In the genomic region with DNA sequence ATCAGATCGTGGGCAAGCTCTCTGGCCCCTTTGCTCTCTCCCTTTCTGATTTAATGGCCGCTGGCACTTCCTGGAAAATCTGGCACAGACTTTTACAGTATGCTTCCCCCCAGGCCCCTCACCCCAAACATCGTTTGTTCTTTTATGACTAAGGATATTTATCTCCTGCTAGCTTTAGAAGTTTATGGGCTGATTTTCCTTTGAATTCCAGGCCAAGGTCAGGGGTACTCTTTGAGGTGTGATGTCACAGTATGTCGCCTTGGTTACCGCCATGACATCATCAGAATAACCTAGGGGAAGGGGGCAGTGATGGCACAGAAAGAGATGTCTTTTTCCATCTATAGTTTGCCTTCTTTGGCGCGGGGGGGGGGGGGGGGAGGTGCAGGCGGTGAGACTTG, we compare ENCODE assay signal across 30 mouse cellular contexts.
DNase-seq lines count a peak whose midpoint lies in the region; ATAC-seq and TF ChIP-seq lines count a peak whose summit lies in the region.
"Had no signal": no experiment of that assay in that cellular context is flagged by ENCODE, and none has a peak within 500 bp of the region (broad histone marks: within the 10 kb centered on the region; RNA-seq: fewer than 3 reads in every experiment).

No protein-coding gene starts in this region.

- 0 out of 2 replicates have a peak overlapping the region, but pooled peaks have one; percentile 58 for H3K27ac ChIP-seq in lung, embryonic 15.5 days
- H3K27ac ChIP-seq in heart, embryonic 11.5 days (ENCODE audit: low read depth, low read length), result no peak overlapping the region
- H3K27ac ChIP-seq: embryonic facial prominence, embryonic 10.5 days; embryonic facial prominence, embryonic 15.5 days; forebrain, embryonic 12.5 days; hindbrain, embryonic 10.5 days; hindbrain, embryonic 15.5 days; kidney, postnatal 0 days; limb, embryonic 12.5 days; liver, embryonic 15.5 days; midbrain, embryonic 12.5 days; neural tube, embryonic 12.5 days had no signal

- DNase-seq in adrenal gland, adult (ENCODE audit: inconsistent age in 2 of 2, low spot score in 1 of 2), result peak; percentile 68 to 87
- DNase-seq in adrenal gland, postnatal 4 days (ENCODE audit: low spot score in 2 of 2), result no peak
- DNase-seq in lung, adult 2 months, result no peak
- DNase-seq in R1 (ENCODE audit: low read depth, low spot score), result peak; percentile 50
- DNase-seq in adrenal gland, postnatal 36 days, result peak; percentile 50 to 56
- DNase-seq: cerebellum, adult 8-10 months; cerebellum, postnatal 25 days; forebrain, postnatal 0 days; gastrocnemius, postnatal 10 days; heart, postnatal 14 days; kidney, adult 11 months; right cerebral cortex, postnatal 4 days; thymus, postnatal 14 days had no signal

- H3K9me3 ChIP-seq in lung, embryonic 15.5 days, result no peaks in the 10 kb centered on the region
- H3K9me3 ChIP-seq in heart, embryonic 11.5 days (replicated peaks; ENCODE audit: control insufficient read depth, low read length), result no peaks in the 10 kb centered on the region
- H3K9me3 ChIP-seq: embryonic facial prominence, embryonic 10.5 days; embryonic facial prominence, embryonic 15.5 days; forebrain, embryonic 12.5 days; hindbrain, embryonic 10.5 days; hindbrain, embryonic 15.5 days; limb, embryonic 12.5 days; liver, embryonic 15.5 days; midbrain, embryonic 12.5 days; neural tube, embryonic 12.5 days had no signal

- no peak overlapping the region for H3K4me2 ChIP-seq in lung, embryonic 15.5 days
- H3K4me2 ChIP-seq in heart, embryonic 11.5 days, result no peak overlapping the region
- H3K4me2 ChIP-seq: embryonic facial prominence, embryonic 15.5 days; forebrain, embryonic 12.5 days; hindbrain, embryonic 15.5 days; limb, embryonic 12.5 days; liver, embryonic 15.5 days; midbrain, embryonic 12.5 days; neural tube, embryonic 12.5 days had no signal

- WGBS in lung, embryonic 15.5 days, result 54% methylated on average over 7 of the region's 8 CpGs
- WGBS in lung, adult 2 months, result 78% methylated on average over 8 of the region's 8 CpGs
- 72% methylated on average over 7 of the region's 8 CpGs for WGBS in heart, embryonic 11.5 days (ENCODE audit: insufficient replicate concordance)

- TF ChIP-seq POLR2A in lung, adult 2 months (IDR thresholded peaks at IDR 0.05; ENCODE audit: borderline replicate concordance, extremely low read depth, low read depth, low read length), result no peak

- TF ChIP-seq CTCF in lung, adult 2 months (IDR thresholded peaks at IDR 0.05; ENCODE audit: insufficient read depth, low read length), result no peak

- ATAC-seq in lung, embryonic 15.5 days (ENCODE audit: borderline replicate concordance, extremely low read depth, low FRiP score, low TSS enrichment), result no peak; the same call in 1 of the 2 replicates
- ATAC-seq in heart, embryonic 11.5 days (replicated peaks; ENCODE audit: insufficient number of reproducible peaks, low FRiP score, low TSS enrichment), result no peak
- ATAC-seq: forebrain, postnatal 0 days; inflammation-experienced regulatory T-cells, adult 6 months; Patski had no signal

- no peaks in the 10 kb centered on the region for H3K27me3 ChIP-seq in lung, embryonic 15.5 days
- H3K27me3 ChIP-seq in heart, embryonic 11.5 days (ENCODE audit: control insufficient read depth, insufficient read depth, low read length), result no peaks in the 10 kb centered on the region
- H3K27me3 ChIP-seq: CH12.LX; embryonic facial prominence, embryonic 15.5 days; forebrain, embryonic 12.5 days; hindbrain, embryonic 15.5 days; liver, embryonic 15.5 days; megakaryocyte, embryonic 14.5 days; midbrain, embryonic 12.5 days; Patski had no signal

- no peak overlapping the region for H3K4me3 ChIP-seq in lung, embryonic 15.5 days
- H3K4me3 ChIP-seq in lung, adult 2 months (replicated peaks; ENCODE audit: extremely low read depth, low read depth, low read length), result no peak overlapping the region
- no peak overlapping the region for H3K4me3 ChIP-seq in heart, embryonic 11.5 days (ENCODE audit: low read depth, low read length)
- H3K4me3 ChIP-seq: embryonic facial prominence, embryonic 10.5 days; embryonic facial prominence, embryonic 15.5 days; forebrain, embryonic 12.5 days; hindbrain, embryonic 10.5 days; hindbrain, embryonic 15.5 days; limb, embryonic 12.5 days; liver, embryonic 15.5 days; megakaryocyte, embryonic 14.5 days; midbrain, embryonic 12.5 days; myocyte; neural tube, embryonic 12.5 days had no signal

- peaks cover 19% of the 10 kb centered on the region for H3K4me1 ChIP-seq in lung, embryonic 15.5 days
- H3K4me1 ChIP-seq in lung, adult 2 months (ENCODE audit: control insufficient read depth, insufficient read depth, low read length), result no peaks in the 10 kb centered on the region
- no peaks in the 10 kb centered on the region for H3K4me1 ChIP-seq in heart, embryonic 11.5 days (ENCODE audit: control insufficient read depth, insufficient read depth, low read length)
- H3K4me1 ChIP-seq: forebrain, embryonic 12.5 days; hindbrain, embryonic 15.5 days; liver, embryonic 15.5 days; megakaryocyte, embryonic 14.5 days; midbrain, embryonic 12.5 days; neural tube, embryonic 12.5 days had no signal

- no peak overlapping the region for H3K9ac ChIP-seq in lung, embryonic 15.5 days
- H3K9ac ChIP-seq in heart, embryonic 11.5 days (ENCODE audit: low read depth, low read length), result no peak overlapping the region
- H3K9ac ChIP-seq: embryonic facial prominence, embryonic 15.5 days; forebrain, embryonic 12.5 days; forebrain, postnatal 0 days; hindbrain, embryonic 15.5 days; limb, embryonic 12.5 days; liver, embryonic 15.5 days; midbrain, embryonic 12.5 days; neural tube, embryonic 12.5 days had no signal

- H3K36me3 ChIP-seq in lung, embryonic 15.5 days, result no peaks in the 10 kb centered on the region
- H3K36me3 ChIP-seq in heart, embryonic 11.5 days (ENCODE audit: control insufficient read depth, insufficient read depth, low read length), result no peaks in the 10 kb centered on the region
- H3K36me3 ChIP-seq: embryonic facial prominence, embryonic 10.5 days; embryonic facial prominence, embryonic 15.5 days; forebrain, embryonic 12.5 days; hindbrain, embryonic 10.5 days; hindbrain, embryonic 15.5 days; limb, embryonic 12.5 days; liver, embryonic 15.5 days; midbrain, embryonic 12.5 days; neural tube, embryonic 12.5 days had no signal

Comparison
In these comparisons a context has a peak if more than half of its experiments do, and no peak if none do; other contexts are left out.
1. DNase-seq: peak in adrenal gland, adult (2 of 2), R1 (single experiment) and adrenal gland, postnatal 36 days (2 of 2); none in adrenal gland, postnatal 4 days (0 of 2) and lung, adult 2 months (single experiment).